Mouse (Mus musculus) Muller cell, postnatal 12 days (primary cell): ENCODE data around the gene Lima1.

Experiments
- DNase-seq: peaks from one replicate; pipeline ENCODE4 v3.0.0-alpha.2; 2015; ENCODE audit errors: inconsistent ontology term

Gene Lima1

GRCm38 (mm10) chr15:99866450-99867221 lies 8.6 kb downstream of the Lima1 start:
- DNase-seq = no peak

- no peak for DNase-seq
Observed at GRCm38 (mm10) chr15:99865942-99866341, 9.3 kb downstream of the Lima1 start.

GRCm38 (mm10) chr15:99865494-99865941 lies 9.7 kb downstream of the Lima1 start:
- DNase-seq = no peak

- peak; percentile 66 for DNase-seq
Observed at GRCm38 (mm10) chr15:99865046-99865445, 10.2 kb downstream of the Lima1 start.

GRCm38 (mm10) chr15:99863786-99864185 lies 11.5 kb downstream of the Lima1 start:
- no peak for DNase-seq

GRCm38 (mm10) chr15:99863358-99863757 lies 11.9 kb downstream of the Lima1 start:
- no peak for DNase-seq

- no peak for DNase-seq
Observed at GRCm38 (mm10) chr15:99862473-99862872, 12.8 kb downstream of the Lima1 start.

- peak; percentile 44 for DNase-seq
Observed at GRCm38 (mm10) chr15:99861955-99862354, 13.3 kb downstream of the Lima1 start.

- no peak for DNase-seq
Observed at GRCm38 (mm10) chr15:99861536-99861935, 13.7 kb downstream of the Lima1 start.

- peak; percentile 46 for DNase-seq
Observed at GRCm38 (mm10) chr15:99859644-99860392, 15.4 kb downstream of the Lima1 start.

- no peak for DNase-seq
Observed at GRCm38 (mm10) chr15:99857479-99857878, 17.8 kb downstream of the Lima1 start.

GRCm38 (mm10) chr15:99855119-99855518 lies 20.1 kb downstream of the Lima1 start:
- DNase-seq = no peak

- peak; percentile 63 for DNase-seq
Observed at GRCm38 (mm10) chr15:99852606-99853237, 22.5 kb downstream of the Lima1 start.

GRCm38 (mm10) chr15:99850265-99850664 lies 25.0 kb downstream of the Lima1 start:
- DNase-seq = no peak

- peak; percentile 84 for DNase-seq
Observed at GRCm38 (mm10) chr15:99847937-99848336, 27.3 kb downstream of the Lima1 start.

GRCm38 (mm10) chr15:99847207-99847881 lies 27.9 kb downstream of the Lima1 start:
- no peak for DNase-seq

GRCm38 (mm10) chr15:99846633-99847032 lies 28.6 kb downstream of the Lima1 start:
- DNase-seq = no peak

GRCm38 (mm10) chr15:99843856-99844255 lies 31.4 kb downstream of the Lima1 start:
- no peak for DNase-seq

- peak; percentile 56 for DNase-seq
Observed at GRCm38 (mm10) chr15:99839910-99840309, 35.3 kb downstream of the Lima1 start.

- no peak for DNase-seq
Observed at GRCm38 (mm10) chr15:99839165-99839840, 36.0 kb downstream of the Lima1 start.

- DNase-seq = no peak
Observed at GRCm38 (mm10) chr15:99837561-99837960, 37.7 kb downstream of the Lima1 start.
